Mouse (Mus musculus) CH12F3 (cell line): ENCODE data around the gene Psmd1.

Source experiments
- in situ Hi-C: fragments of 300-500 bp; cut with MboI; formaldehyde crosslinking; loops from 2 replicates; pipeline ENCODE4 v1.14.3; 2020; ENCODE audit warnings: low sequenced_read_pairs

Gene Psmd1

DNA sequence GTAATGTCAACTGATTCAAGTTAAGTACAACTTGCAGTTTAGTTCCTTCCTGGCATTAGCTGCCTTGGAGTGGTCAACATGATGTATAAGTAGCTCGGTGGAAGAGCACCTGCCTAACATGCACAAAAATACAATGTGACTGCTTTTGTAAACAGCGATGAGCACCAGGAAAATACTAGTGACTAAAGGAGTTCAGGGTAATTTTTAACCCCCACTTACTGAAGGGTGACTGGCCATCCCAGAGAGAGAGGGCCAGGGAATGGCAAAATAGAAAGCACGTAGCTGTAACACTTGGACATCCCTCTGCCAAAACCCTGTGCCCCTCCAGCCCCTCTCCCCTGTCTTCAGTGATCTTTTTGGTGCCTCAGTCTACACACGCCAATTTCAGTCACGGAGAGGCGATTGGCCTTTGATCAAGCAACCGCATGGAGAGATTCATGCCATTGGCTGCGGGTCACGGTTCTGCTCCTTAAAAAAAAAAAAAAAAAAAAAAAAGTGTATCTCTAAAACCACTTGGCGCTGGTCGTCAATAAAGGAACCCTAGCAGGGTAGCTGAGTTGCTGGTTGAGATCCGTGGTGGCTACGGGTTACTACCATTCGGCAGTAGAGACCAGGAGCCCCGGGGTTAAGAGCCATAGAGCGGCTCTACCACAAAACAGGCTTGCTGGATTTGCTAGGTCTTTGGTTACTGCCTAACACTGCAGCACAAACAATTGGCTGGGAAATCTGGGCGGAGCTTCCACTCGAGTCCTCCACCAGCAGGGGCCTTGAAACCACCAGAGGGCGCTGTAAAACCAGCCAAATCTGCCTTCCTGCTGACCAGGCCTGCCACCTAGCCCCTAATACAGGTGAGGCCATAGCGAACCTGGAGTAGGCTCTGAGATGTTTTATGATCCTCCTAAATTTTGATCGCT lies 5.1 kb upstream of the Psmd1 start:
- in situ Hi-C loops = no loop called here

DNA sequence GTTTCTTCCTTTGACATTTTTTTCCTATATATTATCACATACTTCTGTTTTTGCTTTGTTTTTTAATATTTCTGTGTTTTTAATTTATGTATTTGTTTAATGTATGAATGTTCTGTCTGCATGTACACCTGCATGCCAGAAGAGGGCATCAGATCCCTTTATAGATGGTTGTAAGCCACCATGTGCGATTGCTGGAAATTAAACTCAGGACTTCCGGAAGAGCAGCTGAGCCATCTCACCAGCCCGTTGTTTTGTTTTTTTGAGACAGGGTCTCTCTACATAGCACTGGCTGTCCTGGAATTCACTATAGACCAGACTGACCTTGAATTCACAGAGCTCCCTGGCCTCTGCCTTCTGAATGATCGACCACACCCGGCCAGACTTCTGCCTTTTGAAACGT lies 1.7 kb upstream of the Psmd1 start:
- in situ Hi-C loops = no loop called here

DNA sequence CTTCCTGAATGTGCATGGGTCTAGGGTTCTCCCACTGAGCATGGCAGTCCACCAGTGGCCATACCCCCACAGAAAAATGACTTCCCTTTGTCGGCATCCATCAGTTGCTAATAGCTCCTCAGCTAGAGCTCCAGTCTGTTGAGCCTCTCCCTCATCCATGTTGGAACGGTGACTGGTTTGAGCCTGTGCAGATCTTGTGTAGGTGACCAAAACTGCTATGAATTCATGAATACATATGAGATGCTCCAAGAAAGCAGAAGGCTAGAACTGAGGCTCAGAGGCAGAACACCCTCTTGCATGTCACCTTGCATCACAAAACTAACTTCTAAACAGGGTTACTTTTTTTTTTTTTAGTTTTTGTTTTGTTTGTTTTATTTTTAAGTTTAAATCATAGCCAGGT lies 12.4 kb downstream of the Psmd1 start:
- in situ Hi-C loops = no loop called here

DNA sequence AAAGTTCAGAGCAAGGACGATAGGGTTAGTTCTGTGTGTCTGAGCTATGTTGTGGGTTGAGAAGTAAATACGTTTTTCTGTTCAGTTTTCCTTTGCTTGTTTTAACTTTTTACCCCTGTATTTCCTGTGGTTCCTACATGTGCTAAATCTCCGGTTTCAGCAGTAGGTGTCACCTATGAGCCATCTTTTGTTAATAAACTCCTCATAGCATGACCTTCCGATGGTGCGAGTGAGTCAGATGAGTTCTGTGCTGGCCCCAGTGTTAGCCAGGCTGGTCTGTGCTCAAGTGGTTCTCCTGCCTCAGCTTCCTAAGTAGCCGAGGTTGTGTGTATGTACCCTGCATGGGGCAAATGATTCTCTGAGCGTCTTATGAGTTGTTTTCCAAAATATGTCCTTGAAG lies 30.2 kb downstream of the Psmd1 start:
- in situ Hi-C loops = no loop called here

DNA sequence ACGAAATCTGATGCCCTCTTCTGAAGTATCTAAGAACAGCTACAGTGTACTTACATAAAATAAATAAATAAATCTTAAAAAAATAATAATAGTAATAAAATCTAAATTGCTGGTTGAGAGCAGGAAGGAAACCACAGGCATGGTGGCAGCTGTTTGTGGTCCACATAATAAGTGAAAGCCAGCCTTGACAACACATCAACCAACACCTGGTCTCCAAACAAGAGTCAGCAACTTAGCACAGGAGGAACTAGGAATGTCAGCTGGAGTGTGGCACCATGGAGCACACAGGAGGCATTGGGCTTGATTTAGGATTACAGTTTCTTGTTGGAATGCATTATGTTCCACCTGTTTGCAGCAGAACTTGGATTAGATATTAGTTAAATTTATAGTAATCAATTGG lies 40.9 kb downstream of the Psmd1 start:
- in situ Hi-C loops = no loop called here

DNA sequence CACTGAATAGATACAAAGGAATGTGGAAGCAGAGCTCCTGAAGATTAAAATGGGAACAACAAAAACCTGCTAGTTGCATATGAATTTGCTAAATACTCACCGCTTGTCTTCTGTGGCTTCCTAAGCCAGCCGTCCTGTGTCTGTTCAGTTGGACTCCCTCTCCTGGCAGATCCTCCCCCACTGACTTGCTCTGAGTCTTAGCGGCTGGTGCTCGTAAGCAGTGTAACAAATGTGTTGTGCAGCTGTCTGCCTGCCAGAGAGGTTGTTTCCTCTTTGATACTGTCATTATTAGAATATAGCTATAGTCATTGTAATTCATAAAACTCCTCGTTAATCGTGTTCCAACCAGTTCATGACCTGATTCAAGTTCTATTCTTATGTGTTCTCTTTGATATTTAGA lies 47.6 kb downstream of the Psmd1 start, which contains the start of gene Htr2b:
TSS of gene Htr2b (minus strand) at position 192 of the 400 bp plus-strand sequence.
- in situ Hi-C loops = no loop called here

DNA sequence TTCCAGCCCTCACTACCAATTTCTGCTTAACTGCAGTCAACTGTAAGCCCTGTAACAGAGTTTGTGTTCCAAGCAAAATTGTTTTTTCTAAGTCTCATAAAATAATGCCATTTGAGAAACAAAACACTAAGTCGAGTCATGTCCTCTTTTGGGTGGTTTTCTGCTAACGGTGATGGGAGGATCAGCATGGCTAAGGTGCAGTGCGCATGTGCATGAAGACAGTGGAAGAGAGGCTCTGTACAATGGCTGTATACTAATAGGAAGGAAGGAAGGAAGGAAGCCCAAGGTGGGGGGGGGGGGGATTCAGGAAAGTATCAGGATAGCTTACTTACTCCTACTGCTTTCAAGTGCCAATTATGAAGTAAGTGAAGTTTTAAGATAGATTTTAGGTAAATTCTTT lies 50.0 kb downstream of the Psmd1 start:
- in situ Hi-C loops = no loop called here

DNA sequence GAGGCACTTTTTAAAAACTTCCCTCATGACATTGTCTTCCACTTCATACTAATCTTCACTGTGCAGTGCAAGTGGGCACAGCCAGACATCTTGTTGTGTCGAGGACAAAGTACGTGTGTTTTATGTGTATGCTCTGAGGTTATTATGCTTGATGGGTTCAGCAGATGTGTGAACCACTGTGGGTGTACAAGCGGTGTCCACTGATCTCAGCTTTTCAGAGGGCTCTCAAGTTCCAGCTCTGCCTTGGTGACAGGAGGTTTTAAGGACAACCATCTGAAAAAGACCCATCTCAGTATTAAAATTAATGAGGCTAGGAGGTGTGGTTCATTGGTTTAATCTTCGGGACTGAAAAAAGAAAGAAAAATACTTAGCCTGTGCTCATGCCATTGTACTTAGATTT lies 55.4 kb downstream of the Psmd1 start:
- in situ Hi-C loops = no loop called here

DNA sequence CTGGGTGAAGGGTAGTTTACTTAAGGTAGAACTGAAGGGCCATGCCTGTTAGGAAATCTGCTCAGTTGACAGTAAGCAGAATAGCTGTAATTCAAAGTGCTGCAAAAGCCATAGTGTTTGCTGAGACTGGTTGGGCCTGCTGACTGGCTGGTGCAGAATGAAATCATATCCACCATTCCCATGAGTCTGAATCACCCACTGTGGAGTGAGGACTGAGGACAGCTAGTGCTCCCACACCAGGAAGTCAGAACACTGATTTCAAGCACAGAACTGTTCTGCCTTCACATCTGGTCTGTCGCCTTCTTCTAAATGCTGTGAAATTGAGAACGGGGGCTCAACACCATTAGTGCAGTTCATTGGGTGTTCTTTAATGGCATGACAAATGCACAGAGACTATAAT lies 61.8 kb downstream of the Psmd1 start:
- in situ Hi-C loops = no loop called here

DNA sequence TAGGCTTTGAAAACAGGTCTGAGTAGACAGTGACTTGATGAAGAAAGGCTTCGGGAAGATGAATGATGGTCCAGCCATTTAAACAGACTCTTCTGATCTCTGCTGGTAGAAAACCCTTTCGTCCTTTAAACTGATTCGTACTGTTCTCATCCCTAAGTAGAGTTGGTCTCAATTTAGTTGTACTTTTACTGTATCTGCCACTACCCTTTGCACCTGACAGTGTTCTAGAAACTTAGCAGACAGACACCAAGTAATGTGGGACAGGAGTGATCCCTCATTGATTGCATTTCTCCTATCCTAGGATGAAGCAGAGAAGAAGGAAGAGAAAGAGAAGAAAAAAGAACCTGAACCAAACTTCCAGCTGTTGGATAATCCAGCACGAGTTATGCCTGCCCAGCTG lies 69.2 kb downstream of the Psmd1 start, which contains the start of gene Gm21972:
TSS of gene Gm21972 (plus strand) at position 301 of the 400 bp plus-strand sequence.
- in situ Hi-C loops = no loop called here

DNA sequence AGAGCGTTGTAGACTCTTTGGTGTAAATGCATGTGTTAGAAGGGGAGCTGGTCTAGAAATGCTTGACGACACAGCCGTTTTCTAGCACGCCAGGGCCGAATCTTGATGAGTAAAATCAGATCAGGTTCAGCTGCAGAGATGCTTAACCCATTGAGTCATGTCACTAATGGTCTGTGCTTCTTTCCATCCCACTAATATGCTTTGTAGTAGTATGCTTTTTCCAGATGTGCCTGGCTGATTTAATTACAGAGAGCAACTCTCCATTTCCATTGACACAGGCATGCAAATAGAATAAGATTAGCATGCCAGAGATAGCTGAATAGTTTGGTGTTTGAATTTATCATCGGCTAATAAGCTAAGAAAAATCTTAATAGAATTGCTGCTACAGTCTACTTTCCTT lies 71.1 kb downstream of the Psmd1 start:
- in situ Hi-C loops = no loop called here

DNA sequence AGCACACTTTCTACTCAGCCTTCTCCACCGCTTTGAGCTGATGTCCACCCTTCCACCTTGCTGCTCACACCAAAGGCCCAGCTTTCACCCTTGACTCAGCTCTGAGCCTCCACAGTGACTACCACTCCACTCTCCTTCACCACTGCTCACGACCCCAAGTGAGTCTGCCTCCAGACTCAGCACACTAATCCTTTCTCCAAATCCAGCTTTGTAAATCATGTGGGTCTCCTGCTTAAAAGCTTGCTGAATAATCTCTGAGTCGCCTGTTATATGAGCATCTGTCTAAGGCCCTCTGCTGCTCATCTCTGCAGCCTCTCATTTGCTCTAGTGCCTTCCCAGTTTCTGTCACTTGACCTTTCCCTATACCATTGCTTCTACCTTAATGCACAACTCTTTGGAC lies 76.9 kb downstream of the Psmd1 start:
- in situ Hi-C loops = no loop called here

DNA sequence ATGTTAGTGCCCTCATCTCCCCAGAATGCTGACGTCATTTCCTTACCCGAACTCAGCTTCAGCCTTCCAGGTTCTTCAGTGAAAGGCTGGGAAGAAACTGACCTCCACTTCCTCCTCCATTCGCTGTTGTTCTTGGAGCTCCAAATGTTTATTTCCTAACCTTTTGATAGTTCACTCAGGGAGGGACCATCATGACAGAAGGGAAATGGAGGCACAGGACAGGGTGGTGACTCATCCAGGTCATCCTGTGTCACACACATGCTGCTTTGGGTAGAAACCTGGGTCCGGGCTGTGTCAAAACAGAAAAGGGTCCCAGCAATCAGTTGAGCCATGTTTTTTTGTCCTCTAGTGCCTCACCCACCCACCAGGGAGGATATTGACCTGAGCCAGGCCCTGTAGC lies 79.0 kb downstream of the Psmd1 start:
- in situ Hi-C loops = no loop called here

DNA sequence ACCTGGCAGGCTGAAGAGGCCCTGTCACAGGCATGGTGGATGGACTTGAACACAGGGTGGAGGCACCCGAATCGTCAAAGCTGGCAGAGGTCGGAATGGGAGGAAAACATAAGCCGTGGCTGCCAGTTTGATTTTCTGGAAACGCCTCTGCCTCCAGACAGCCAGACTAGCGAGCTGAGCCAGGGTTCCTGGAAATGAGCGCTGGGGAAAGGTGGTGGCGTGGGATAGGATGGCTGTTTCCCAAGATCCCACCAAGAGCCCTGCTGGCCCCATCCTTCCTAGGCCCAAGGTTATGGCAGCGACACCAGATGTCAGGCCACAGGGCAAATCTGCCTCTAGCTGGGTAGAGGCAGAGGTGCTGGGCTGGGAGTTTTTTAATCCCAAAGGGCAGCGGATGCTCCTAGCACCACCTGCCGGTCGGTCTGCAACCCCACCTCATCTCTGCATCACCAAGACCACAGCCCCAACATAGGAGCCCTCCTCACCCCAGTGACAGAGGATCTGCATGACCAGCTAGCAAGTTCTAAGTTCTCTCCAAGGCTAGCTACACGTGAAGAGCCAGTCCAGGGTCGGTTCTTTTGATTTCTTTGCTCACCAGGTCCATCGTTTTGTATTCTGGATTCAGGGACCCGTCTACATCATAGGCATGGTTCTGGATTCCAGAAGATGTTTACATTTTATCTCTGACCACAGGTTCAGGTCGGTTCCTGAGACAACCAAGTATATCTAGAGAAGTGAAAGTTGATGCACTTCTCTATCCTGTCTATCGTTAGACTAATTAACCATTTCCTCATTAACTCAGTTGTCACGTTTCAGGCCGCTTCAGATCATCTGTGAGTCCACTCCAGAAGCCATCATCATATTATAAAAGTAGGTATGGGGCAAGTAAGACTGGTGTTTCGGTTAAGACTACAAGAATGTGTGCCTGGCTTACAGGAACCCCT lies 80.1 kb downstream of the Psmd1 start:
- in situ Hi-C loops = no loop called here

DNA sequence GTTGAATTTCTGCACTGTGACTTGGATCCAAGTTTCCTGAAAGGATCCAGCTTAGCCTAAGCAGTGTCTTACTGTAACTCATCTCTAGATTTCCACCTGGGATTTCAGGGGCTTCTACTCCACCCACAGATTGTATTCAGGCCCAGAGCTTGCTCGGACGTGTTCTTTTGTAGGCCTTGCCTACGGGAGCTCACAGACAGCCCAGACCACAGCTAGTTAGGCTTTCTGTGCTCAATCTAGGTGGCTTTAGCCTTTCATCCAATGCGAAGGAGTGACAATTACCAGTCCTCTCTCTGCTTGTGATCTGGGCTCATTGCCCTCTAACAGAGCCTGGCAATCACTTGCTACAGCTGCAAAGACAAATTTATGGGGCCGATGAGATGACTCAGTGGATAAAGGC lies 82.1 kb downstream of the Psmd1 start:
- in situ Hi-C loops = no loop called here

DNA sequence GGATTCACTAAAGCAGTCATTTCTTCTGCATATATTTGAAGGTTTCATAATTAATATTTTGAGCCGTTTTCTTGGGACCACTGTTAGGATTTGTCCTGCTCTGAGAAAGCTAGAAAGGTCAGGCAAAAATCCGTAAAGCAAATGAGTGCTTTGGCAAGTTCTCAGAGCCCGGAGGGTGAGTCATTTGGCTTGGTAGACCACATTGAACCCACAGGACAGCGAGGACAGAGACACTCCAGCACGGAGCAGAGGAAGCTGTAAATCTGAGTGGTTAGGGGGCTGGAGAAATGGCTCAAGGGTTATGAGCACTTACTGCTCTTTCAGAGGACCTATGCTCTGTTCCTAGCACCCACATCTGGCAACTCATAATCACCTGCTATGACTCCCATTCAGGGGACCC lies 83.4 kb downstream of the Psmd1 start:
- in situ Hi-C loops = no loop called here

DNA sequence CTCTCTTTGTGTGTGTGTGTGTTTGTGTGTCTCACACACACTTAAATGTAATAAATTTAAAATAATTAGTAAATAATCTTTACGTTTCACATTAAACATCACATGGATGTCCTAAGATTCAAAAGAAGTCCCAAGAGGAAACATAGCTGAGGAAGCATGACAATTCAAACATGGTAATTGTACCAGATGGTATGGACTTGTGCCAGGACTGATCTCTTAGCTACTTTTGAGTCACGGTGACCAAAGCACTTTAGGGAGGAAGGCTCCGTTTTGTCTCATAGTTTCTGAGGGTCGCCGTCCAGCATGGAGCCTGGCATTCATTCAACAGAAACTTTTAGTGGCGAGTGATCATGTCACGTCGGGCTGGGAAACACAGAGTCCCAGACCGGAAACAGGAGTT lies 84.0 kb downstream of the Psmd1 start:
- in situ Hi-C loops = no loop called here

DNA sequence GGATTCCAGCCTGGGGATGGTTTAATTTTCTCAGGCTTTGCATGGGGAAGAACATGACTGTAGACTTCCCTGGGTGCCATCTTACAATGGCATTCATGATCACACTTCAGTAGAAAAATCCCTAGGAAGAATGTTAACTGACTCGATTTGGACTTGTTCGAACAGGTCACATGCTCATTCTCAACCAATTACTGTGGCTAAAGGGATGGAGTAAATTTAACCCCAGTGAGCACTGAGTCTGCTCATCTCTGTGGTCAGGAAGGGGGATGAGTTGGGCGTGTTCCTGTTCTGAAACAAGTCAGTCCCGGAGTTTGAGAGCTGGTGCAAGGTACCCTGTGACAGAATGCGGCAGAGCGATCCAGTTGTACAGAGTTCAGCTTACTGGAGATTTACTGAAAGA lies 86.7 kb downstream of the Psmd1 start:
- in situ Hi-C loops = no loop called here

DNA sequence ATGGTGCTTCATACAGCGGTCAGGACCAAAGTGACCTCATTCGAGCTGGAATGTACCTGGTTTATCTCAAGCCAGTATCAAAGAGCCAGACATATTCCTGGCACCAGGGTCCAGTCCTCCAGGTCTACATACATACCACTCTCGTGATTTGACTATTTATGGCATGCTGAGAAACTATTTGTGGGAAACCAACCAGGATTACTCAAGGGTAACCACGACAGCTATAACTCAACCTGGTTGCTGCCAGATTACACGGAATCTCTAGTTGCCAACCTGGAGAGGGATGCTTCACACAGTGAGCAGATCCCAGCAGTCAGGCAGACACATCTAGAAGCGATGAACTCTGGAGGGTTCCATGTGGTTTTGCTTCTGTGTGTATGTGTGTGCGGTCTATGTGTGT lies 87.2 kb downstream of the Psmd1 start:
- in situ Hi-C loops = no loop called here

DNA sequence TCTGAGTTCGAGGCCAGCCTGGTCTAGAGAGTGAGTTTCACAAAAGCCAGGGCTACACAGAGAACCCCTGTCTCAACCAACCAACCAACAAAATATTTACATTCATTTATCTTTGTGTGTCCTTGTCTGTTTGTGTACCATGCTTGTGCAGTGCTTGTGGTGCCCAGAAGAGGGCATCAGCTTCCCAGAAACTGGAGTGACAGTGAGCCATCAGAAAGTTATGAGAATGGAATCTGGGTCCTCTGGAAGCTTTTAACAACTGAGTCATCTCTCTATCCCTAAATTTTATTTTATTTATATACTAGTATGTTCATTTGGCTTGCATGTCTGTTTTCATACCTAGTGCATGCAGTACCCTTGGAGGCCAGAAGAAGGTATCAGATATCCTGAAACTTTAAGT lies 88.4 kb downstream of the Psmd1 start:
- in situ Hi-C loops = no loop called here

DNA sequence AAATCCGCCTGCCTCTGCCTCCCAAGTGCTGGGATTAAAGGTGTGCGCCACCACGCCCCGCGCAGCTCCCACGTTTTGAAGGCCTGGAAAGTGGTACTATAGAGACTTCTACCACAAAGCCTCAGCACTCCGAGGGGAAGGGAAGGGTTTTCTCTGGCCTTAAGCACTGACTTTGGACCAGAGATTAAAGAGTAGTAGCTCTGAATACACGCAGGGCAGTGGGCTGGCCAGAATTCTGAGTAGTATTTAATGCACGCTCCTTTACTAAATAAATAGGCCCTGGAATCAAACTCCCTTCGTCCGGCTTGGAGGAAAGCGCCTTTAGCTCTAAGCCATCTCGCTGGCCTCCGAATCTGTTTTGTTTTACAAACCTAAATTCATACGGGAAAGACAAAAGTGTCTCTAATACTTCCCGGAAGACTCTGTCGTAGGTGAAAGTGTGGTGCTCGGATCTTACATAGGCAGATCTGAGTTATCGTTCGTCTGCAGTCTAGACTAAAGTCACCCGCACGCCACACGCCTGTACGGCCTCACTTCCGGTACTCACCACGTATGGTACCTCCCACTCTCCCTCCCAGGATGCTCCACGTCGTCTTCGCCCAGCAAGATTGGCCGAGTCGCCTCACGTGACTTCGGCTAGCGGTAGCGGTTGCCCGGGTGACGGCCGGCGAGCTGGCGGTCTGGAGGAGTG lies 90.1 kb downstream of the Psmd1 start, which contains the start of gene Armc9:
TSS of gene Armc9 (plus strand) at position 648 of the 691 bp plus-strand sequence.
- in situ Hi-C loops = no loop called here
